Comparison of ENCODE assay signal across 9 mouse cellular contexts in genomic region chr10:116397573-116397972, GRCm38 (mm10).
DNase-seq lines count a peak whose midpoint lies in the region; ATAC-seq and TF ChIP-seq lines count a peak whose summit lies in the region.
"Had no signal": no experiment of that assay in that cellular context is flagged by ENCODE, and none has a peak within 500 bp of the region (broad histone marks: within the 10 kb centered on the region; RNA-seq: fewer than 3 reads in every experiment).

No protein-coding gene starts in this region.

- peak; percentile 19 to 23 for DNase-seq in cerebellum, postnatal 10 days
- no peak for DNase-seq in cerebellum, postnatal 36 days
- no peak for DNase-seq in stomach, postnatal 0 days (ENCODE audit: low spot score)
- DNase-seq in mesoderm, embryonic 11.5 days (ENCODE audit: low read depth, low spot score): peak; percentile 24
- peak; percentile 59 for DNase-seq in thymus, postnatal 4 days
- no peak for DNase-seq in ovary, adult 18-20 months (ENCODE audit: low spot score)

- WGBS in stomach, embryonic 15.5 days: 29% methylated on average over 14 of the region's 14 CpGs
- 35% methylated on average over 14 of the region's 14 CpGs for WGBS in stomach, postnatal 0 days

- no peak overlapping the region for H3K9ac ChIP-seq in stomach, embryonic 15.5 days
- H3K9ac ChIP-seq in stomach, postnatal 0 days (ENCODE audit: low read length): no peak overlapping the region
- H3K9ac ChIP-seq: liver, embryonic 14.5 days had no signal

- no peak overlapping the region for H3K27ac ChIP-seq in stomach, embryonic 15.5 days
- H3K27ac ChIP-seq in stomach, postnatal 0 days (replicated peaks): no peak overlapping the region
- H3K27ac ChIP-seq: liver, embryonic 14.5 days had no signal

- no peaks in the 10 kb centered on the region for H3K36me3 ChIP-seq in stomach, embryonic 15.5 days
- H3K36me3 ChIP-seq in stomach, postnatal 0 days (ENCODE audit: control insufficient read depth, insufficient read depth, low read length): no peaks in the 10 kb centered on the region

- TF ChIP-seq EP300 in stomach, postnatal 0 days (optimal IDR thresholded peaks at IDR 0.05): no peak

- no peaks in the 10 kb centered on the region for H3K4me1 ChIP-seq in stomach, embryonic 15.5 days
- H3K4me1 ChIP-seq in stomach, postnatal 0 days (replicated peaks; ENCODE audit: control insufficient read depth, insufficient read depth): no peaks in the 10 kb centered on the region

- no peaks in the 10 kb centered on the region for H3K9me3 ChIP-seq in stomach, embryonic 15.5 days
- no peaks in the 10 kb centered on the region for H3K9me3 ChIP-seq in stomach, postnatal 0 days (ENCODE audit: control insufficient read depth, low read length)

- H3K4me2 ChIP-seq in stomach, embryonic 15.5 days: peak overlapping the region; percentile 17; the same call in 1 of the 2 replicates
- H3K4me2 ChIP-seq in stomach, postnatal 0 days (replicated peaks; ENCODE audit: low read depth): no peak overlapping the region

- TF ChIP-seq CTCF in stomach, postnatal 0 days (IDR thresholded peaks at IDR 0.05; ENCODE audit: low read depth): no peak

- ATAC-seq in stomach, embryonic 15.5 days (ENCODE audit: insufficient read depth, low FRiP score, low read depth): no peak
- ATAC-seq in stomach, postnatal 0 days (ENCODE audit: low FRiP score, low TSS enrichment): no peak
- ATAC-seq in megakaryocyte-erythroid progenitor cell, adult 5-6 weeks (replicated peaks; ENCODE audit: low FRiP score, low TSS enrichment, poor library complexity, severe bottlenecking): no peak

- H3K4me3 ChIP-seq in stomach, embryonic 15.5 days (replicated peaks): peak overlapping the region; percentile 11; the same call in 1 of the 2 replicates
- H3K4me3 ChIP-seq in stomach, postnatal 0 days (ENCODE audit: low read depth, low read length): no peak overlapping the region

- no peaks in the 10 kb centered on the region for H3K27me3 ChIP-seq in stomach, embryonic 15.5 days (replicated peaks)
- no peaks in the 10 kb centered on the region for H3K27me3 ChIP-seq in stomach, postnatal 0 days (ENCODE audit: control insufficient read depth, insufficient read depth, low read length)

Comparison
In these comparisons a context has a peak if more than half of its experiments do, and no peak if none do; other contexts are left out.
1. DNase-seq: peak in cerebellum, postnatal 10 days (2 of 2), mesoderm, embryonic 11.5 days (single experiment) and thymus, postnatal 4 days (single experiment); none in cerebellum, postnatal 36 days (0 of 2), stomach, postnatal 0 days (single experiment) and ovary, adult 18-20 months (single experiment).